Comparison of ENCODE assay signal across 9 mouse cellular contexts in genomic region chr13:33079391-33079790, GRCm38 (mm10). TPM values are rescaled to one million over a fixed set of nuclear protein-coding genes. Genes with fewer than 3 reads are reported as not detected.
DNase-seq lines count a peak whose midpoint lies in the region; ATAC-seq and TF ChIP-seq lines count a peak whose summit lies in the region.
"Had no signal": no experiment of that assay in that cellular context is flagged by ENCODE, and none has a peak within 500 bp of the region (broad histone marks: within the 10 kb centered on the region; RNA-seq: fewer than 3 reads in every experiment).

No protein-coding gene starts in this region.

- peaks cover 5% of the 10 kb centered on the region; the same call in 1 of the 2 replicates for H3K4me1 ChIP-seq in midbrain, embryonic 11.5 days (ENCODE audit: control insufficient read depth, insufficient read depth, low read length)
- H3K4me1 ChIP-seq in midbrain, embryonic 10.5 days = peaks cover 23% of the 10 kb centered on the region
- peaks cover 3% of the 10 kb centered on the region; the same call in 1 of the 2 replicates for H3K4me1 ChIP-seq in heart, postnatal 0 days (ENCODE audit: control insufficient read depth, insufficient read depth)
- no peaks in the 10 kb centered on the region for H3K4me1 ChIP-seq in midbrain, embryonic 15.5 days

- H3K9ac ChIP-seq in midbrain, embryonic 11.5 days (ENCODE audit: low read length) = no peak overlapping the region
- no peak overlapping the region for H3K9ac ChIP-seq in heart, postnatal 0 days (replicated peaks; ENCODE audit: low read depth, low read length)
- H3K9ac ChIP-seq in midbrain, embryonic 15.5 days = no peak overlapping the region

- no peak overlapping the region for H3K4me3 ChIP-seq in midbrain, embryonic 11.5 days (ENCODE audit: low read depth, low read length)
- H3K4me3 ChIP-seq in midbrain, embryonic 10.5 days = no peak overlapping the region
- H3K4me3 ChIP-seq in heart, postnatal 0 days (ENCODE audit: low read depth, low read length) = peak overlapping the region; percentile 16; the same call in 1 of the 2 replicates
- H3K4me3 ChIP-seq in midbrain, embryonic 15.5 days = no peak overlapping the region

- H3K4me2 ChIP-seq in midbrain, embryonic 11.5 days = no peak overlapping the region
- peak overlapping the region; percentile 57 for H3K4me2 ChIP-seq in heart, postnatal 0 days (ENCODE audit: low read depth, low read length)
- H3K4me2 ChIP-seq in midbrain, embryonic 15.5 days = 0 out of 2 replicates have a peak overlapping the region, but pooled peaks have one; percentile 10

- peak; percentile 64 for TF ChIP-seq CTCF in heart, postnatal 0 days (IDR thresholded peaks at IDR 0.05; ENCODE audit: low read depth)

- H3K27ac ChIP-seq in midbrain, embryonic 11.5 days (ENCODE audit: low read depth, low read length) = no peak overlapping the region
- H3K27ac ChIP-seq in midbrain, embryonic 10.5 days (replicated peaks) = no peak overlapping the region
- H3K27ac ChIP-seq in heart, postnatal 0 days (ENCODE audit: low read depth) = no peak overlapping the region
- no peak overlapping the region for H3K27ac ChIP-seq in midbrain, embryonic 15.5 days

- H3K36me3 ChIP-seq in midbrain, embryonic 11.5 days (ENCODE audit: control insufficient read depth, insufficient read depth, low read length) = no peaks in the 10 kb centered on the region
- H3K36me3 ChIP-seq in midbrain, embryonic 10.5 days = no peaks in the 10 kb centered on the region
- H3K36me3 ChIP-seq in heart, postnatal 0 days (replicated peaks; ENCODE audit: control insufficient read depth, insufficient read depth, low read length) = no peaks in the 10 kb centered on the region
- no peaks in the 10 kb centered on the region for H3K36me3 ChIP-seq in midbrain, embryonic 15.5 days (replicated peaks)

- peak; percentile 30 for DNase-seq in cerebellum, adult 9-10 months
- no peak for DNase-seq in cerebellum, adult 11-12 months
- peak; percentile 87 for DNase-seq in midbrain, embryonic 11.5 days (ENCODE audit: low spot score, missing footprints)
- no peak for DNase-seq in midbrain, embryonic 10.5 days (ENCODE audit: low spot score)
- DNase-seq in heart, postnatal 0 days (ENCODE audit: low spot score) = peak; percentile 73
- DNase-seq in urinary bladder, postnatal 36 days (ENCODE audit: low spot score in 2 of 2) = no peak
- DNase-seq in gastrocnemius, postnatal 10 days = no peak

- no peaks in the 10 kb centered on the region for H3K9me3 ChIP-seq in midbrain, embryonic 11.5 days (ENCODE audit: control insufficient read depth, low read length)
- no peaks in the 10 kb centered on the region for H3K9me3 ChIP-seq in midbrain, embryonic 10.5 days (replicated peaks)
- H3K9me3 ChIP-seq in heart, postnatal 0 days (replicated peaks; ENCODE audit: control insufficient read depth, low read length) = no peaks in the 10 kb centered on the region
- H3K9me3 ChIP-seq in midbrain, embryonic 15.5 days = no peaks in the 10 kb centered on the region

- H3K27me3 ChIP-seq in midbrain, embryonic 11.5 days (ENCODE audit: control insufficient read depth, insufficient read depth, low read length) = no peaks in the 10 kb centered on the region
- H3K27me3 ChIP-seq in midbrain, embryonic 10.5 days (ENCODE audit: low read depth, poor library complexity, severe bottlenecking) = no peaks in the 10 kb centered on the region
- no peaks in the 10 kb centered on the region for H3K27me3 ChIP-seq in heart, postnatal 0 days (ENCODE audit: control insufficient read depth, insufficient read depth, low read length)
- no peaks in the 10 kb centered on the region for H3K27me3 ChIP-seq in midbrain, embryonic 15.5 days (replicated peaks)

- TF ChIP-seq EP300 in heart, postnatal 0 days (IDR thresholded peaks at IDR 0.05; ENCODE audit: low read depth) = no peak

- WGBS in midbrain, embryonic 11.5 days = 34% methylated on average over 6 of the region's 6 CpGs
- 34% methylated on average over 6 of the region's 6 CpGs for WGBS in midbrain, embryonic 10.5 days
- WGBS in heart, postnatal 0 days = 11% methylated on average over 6 of the region's 6 CpGs
- WGBS in midbrain, embryonic 15.5 days = 30% methylated on average over 6 of the region's 6 CpGs

- ATAC-seq in midbrain, embryonic 11.5 days (ENCODE audit: low FRiP score) = peak; percentile 64; the same call in 1 of the 2 replicates
- peak; percentile 36; the same call in 1 of the 2 replicates for ATAC-seq in heart, postnatal 0 days (ENCODE audit: insufficient read depth, low read depth)
- 0 out of 2 replicates have a peak, but pooled peaks have one; percentile 31 for ATAC-seq in midbrain, embryonic 15.5 days (replicated peaks)

RNA-seq across cellular contexts. Expression of gene Serpinb1b, which starts 1.0 kb away (rescaled TPM):
- 0.10 and 0.25 TPM in 2 replicates for polyA plus RNA-seq in midbrain, embryonic 11.5 days (2014; fragmentation: Nextera tagmentation; extraction: Ambion mirVana)
- 0.25 and 0.39 TPM in 2 replicates for polyA plus RNA-seq in midbrain, embryonic 10.5 days (2016; fragmentation: Nextera tagmentation; extraction: Ambion mirVana)
- total RNA-seq in heart, postnatal 0 days (2014; rRNA removed; ENCODE audit: low replicate concordance) = 0.50 TPM in 1 of 2 replicates, not detected in the other
- 0.22 TPM in 1 of 2 replicates, not detected in the other for polyA plus RNA-seq in heart, postnatal 0 days (2015; fragmentation: Nextera tagmentation; extraction: Ambion mirVana)
- polyA plus RNA-seq in midbrain, embryonic 15.5 days (2015; fragmentation: Nextera tagmentation; extraction: Ambion mirVana) = 2.0 and 2.7 TPM in 2 replicates
- under 1 TPM; 0.14 to 0.25 TPM for total RNA-seq in gastrocnemius, postnatal 10 days (2021)
- total RNA-seq: heart, postnatal 36 days had no signal

RNA-seq across cellular contexts. Expression of gene Serpinb9b, which starts 52.2 kb away (rescaled TPM):
- 0.12 TPM in 1 of 2 replicates, not detected in the other for polyA plus RNA-seq in midbrain, embryonic 11.5 days (2014; fragmentation: Nextera tagmentation; extraction: Ambion mirVana)
- polyA plus RNA-seq in midbrain, embryonic 10.5 days (2016; fragmentation: Nextera tagmentation; extraction: Ambion mirVana) = not detected in 2 replicates
- total RNA-seq in heart, postnatal 0 days (2014; rRNA removed; ENCODE audit: low replicate concordance) = 0.23 and 0.81 TPM in 2 replicates
- polyA plus RNA-seq in heart, postnatal 0 days (2015; fragmentation: Nextera tagmentation; extraction: Ambion mirVana) = 0.33 and 0.36 TPM in 2 replicates
- 0.23 and 0.36 TPM in 2 replicates for polyA plus RNA-seq in midbrain, embryonic 15.5 days (2015; fragmentation: Nextera tagmentation; extraction: Ambion mirVana)
- total RNA-seq in gastrocnemius, postnatal 10 days (2021) = not detected

Comparison
In these comparisons a context has a peak if more than half of its experiments do, and no peak if none do; other contexts are left out.
1. DNase-seq: peak in cerebellum, adult 9-10 months (single experiment), midbrain, embryonic 11.5 days (single experiment) and heart, postnatal 0 days (single experiment); none in cerebellum, adult 11-12 months (single experiment), midbrain, embryonic 10.5 days (single experiment), urinary bladder, postnatal 36 days (0 of 2) and gastrocnemius, postnatal 10 days (single experiment).
2. Peak in every context shown above with its lines, with median percentiles within 50 percentile points of each other: ATAC-seq.